Mouse (Mus musculus): ENCODE measurements at regions not wholly inside any gene's neighbourhood (a gene's known extent, or its start where the extent isn't known, plus 50 kb on each side); places are given as distances from the start of the nearest gene placed in this dataset.
"Not testable (repeated sequence)": the region's sequence is repeated elsewhere in the genome, so short reads cannot be mapped to it uniquely, and the experiment has no call there.

DNA sequence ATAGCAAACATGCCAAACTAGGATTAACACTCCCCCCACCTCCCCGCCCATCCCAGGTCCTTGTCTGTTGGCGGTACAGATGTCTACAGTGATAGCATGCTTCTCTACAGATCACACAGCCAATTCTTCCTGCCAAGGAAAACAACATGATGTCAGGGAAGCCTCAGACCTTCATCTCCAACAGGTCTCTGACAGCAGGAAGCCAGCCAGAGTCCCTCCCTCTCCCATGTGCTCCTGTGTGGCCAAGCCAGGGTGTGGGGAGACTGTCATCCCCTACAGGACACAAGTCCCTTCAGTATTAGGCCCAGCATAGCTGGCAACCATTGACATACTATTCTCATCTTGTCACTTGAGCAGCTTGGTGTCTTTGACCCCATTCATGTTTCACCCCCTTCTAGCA is 568.8 kb upstream of the Arid1b start:
- no peak for DNase-seq (ENCODE audit: low spot score)

DNA sequence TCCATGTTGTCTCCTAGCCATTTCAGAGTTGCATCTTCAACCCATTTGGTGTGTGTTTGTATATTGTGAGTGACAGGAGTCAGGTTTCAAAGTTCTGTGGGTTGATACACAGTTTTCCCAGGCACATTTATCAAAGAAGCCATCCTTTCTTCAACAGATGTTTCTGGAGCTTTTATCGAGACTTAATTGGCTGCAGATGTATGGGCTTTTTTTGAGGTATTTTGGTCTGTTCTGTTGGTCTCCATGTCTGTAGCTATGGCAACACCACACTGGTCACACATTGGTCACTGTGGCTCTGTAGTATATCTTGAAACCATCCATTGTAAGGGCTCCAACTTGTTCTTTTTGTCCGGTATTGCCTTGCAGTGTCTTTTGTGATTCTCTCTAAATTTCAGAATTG is 565.1 kb upstream of the Arid1b start:
- no peak for DNase-seq (ENCODE audit: low spot score)

GRCm38 (mm10) chr17:4445606-4446005 is 548.5 kb upstream of the Arid1b start:
- DNase-seq (ENCODE audit: low spot score), result no peak

- no peak for DNase-seq (ENCODE audit: low spot score)
Measured at GRCm38 (mm10) chr17:4457491-4457890, 536.6 kb upstream of the Arid1b start.

DNA sequence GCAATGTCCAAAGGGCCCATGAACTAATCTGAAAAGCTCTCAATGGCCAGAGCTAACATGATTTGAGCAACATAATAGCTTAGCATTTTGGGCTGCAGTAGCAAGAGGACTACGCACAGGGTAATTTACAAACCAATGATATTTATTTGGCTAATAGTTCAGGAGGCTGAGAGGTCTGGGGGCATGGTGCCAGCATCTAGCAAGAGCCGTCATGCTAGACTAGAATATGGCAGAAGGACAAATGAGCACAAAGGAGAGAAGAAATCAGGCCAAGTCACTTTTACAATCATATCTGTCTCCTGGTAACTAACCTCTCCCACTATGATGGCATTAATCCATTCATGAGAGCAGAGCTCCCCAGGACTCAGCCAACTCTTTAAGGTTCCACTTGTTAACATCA is 532.6 kb upstream of the Arid1b start:
- DNase-seq (ENCODE audit: low spot score), result no peak

DNA sequence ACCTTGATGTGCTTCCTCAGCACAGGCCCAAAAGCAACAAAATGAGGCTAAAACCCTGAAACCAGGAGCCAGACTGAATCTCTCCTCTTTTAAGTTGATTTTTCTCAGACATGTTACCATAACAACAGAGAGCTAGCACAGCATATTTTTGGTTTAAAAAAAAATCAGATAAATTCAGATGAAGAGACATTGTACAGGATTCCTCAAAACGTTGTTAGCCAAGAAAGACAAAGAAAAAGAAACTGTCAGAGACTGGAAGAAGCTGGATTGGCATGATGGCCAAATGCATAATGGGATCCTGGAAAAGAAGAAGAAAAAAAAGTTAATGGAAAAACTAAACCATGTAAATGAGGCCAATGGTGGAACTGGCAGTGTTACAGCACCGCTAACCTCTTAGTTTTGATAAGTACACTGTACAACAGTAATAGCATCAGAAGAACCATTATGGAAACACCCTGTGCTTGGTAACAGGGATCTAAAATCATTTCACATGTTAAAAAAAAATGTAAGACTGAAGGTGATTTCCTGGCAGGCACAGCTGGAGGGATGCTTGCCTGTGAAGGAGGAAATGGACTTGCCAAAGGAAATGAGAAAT is 529.7 kb upstream of the Arid1b start:
- DNase-seq (ENCODE audit: low spot score), result no peak

DNA sequence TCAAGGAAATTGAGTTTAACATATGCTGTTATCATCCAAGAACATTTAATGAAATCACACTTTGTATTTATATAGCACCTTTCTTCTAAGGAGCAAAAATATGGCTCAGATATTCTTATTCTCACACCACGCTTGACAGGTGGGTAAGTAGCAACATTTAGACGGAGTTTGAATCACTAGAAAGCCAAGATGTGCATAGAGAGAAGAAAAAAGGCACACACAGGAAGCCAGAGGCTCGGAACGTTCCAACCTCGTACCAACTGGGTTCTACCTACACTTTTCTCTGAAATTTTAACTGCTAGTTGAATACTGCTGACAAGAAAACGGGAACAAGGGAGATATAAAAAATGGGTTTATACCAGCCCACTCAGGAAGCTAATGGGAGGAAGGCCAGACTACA is 528.4 kb upstream of the Arid1b start:
- DNase-seq (ENCODE audit: low spot score), result no peak

DNA sequence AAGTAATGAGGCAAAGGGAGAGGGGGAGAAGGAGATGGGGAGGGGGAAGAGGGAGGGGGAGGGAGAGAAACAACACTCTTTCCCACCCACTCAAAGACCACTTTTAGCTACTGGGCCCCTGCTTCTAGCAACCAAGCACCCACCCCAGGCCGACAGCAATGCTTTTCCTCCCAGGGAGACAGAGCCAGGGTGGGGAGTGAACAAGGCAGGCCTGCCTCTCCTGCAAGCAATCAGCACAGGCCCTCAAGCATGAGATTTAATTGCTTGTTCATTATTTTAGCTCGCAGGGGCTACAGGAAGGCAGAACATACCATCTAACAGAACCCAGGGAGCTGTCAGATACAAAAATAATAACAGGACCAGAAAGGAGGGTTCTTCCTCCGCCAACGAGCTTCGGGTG is 521.7 kb upstream of the Arid1b start:
- no peak for DNase-seq (ENCODE audit: low spot score)

GRCm38 (mm10) chr17:4474350-4474749 is 519.8 kb upstream of the Arid1b start:
- no peak for DNase-seq (ENCODE audit: low spot score)

GRCm38 (mm10) chr17:4475665-4476064 is 518.5 kb upstream of the Arid1b start:
- no peak for DNase-seq (ENCODE audit: low spot score)

- no peak for DNase-seq (ENCODE audit: low spot score)
Measured at GRCm38 (mm10) chr17:4494392-4494791, 499.7 kb upstream of the Arid1b start.

GRCm38 (mm10) chr17:4500504-4500903 is 493.6 kb upstream of the Arid1b start:
- DNase-seq (ENCODE audit: low spot score), result peak; percentile 55

DNA sequence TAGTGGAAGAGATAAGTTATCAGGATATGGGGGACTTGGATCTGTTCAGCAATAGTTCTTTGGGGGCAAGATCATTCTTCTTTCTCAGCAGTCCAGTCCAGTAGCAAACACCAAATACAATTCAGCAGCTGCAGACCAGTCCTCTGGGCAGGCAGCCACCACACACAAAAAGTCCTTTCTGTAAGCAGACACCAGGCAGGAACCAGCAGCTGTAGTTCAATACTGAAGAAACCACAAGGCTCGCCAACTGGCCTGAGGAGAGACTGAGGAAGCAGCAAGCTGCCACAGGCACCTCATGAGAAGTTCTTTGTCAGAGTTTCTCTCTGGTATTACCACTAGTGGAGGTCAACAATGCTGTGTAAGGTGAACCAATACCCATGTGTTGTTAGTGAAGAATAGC is 493.1 kb upstream of the Arid1b start:
- no peak for DNase-seq (ENCODE audit: low spot score)

DNA sequence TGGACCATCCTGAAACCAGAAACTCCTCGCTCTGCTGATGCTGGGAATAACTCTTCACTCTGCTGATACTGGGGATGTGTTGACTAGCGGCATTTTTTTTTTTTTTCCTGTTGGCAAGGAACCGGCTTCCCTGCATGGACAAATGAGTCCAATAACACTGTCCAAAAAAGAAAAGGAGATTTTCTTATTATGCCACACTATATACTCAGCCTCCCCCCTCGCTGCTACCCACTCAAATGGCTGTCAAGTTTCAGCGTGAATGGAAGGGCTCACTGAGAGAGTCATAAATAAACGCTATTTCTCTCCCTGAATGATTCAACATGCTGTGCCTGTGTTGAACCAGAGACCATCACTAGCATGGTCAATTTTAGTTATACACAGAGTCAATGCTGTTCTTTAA is 489.2 kb upstream of the Arid1b start:
- DNase-seq (ENCODE audit: low spot score), result no peak

DNA sequence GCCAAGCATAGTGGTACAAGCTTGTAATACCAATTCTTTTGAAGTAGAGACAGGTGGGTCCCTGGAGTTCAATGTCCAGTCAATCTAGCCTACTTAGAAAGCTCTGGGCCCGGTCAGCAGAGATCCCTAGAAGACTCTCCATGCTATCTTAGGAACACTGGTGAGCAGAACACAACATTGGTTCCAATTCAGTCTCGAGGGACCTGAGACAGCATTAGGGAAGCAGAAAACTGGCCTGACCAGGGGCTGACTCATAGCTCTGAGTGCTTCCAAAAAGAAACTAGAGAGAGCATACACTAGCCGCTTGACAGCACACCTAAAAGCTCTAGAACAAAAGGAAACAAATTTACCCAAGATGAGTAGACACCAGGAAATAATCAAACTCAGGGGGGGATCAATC is 484.6 kb upstream of the Arid1b start:
- peak; percentile 34 for DNase-seq (ENCODE audit: low spot score)

- no peak for DNase-seq (ENCODE audit: low spot score)
Measured at GRCm38 (mm10) chr17:4516141-4516540, 478.0 kb upstream of the Arid1b start.

GRCm38 (mm10) chr17:4516846-4517245 is 477.3 kb upstream of the Arid1b start:
- DNase-seq (ENCODE audit: low spot score), result peak; percentile 65

- DNase-seq (ENCODE audit: low spot score), result no peak
Measured at GRCm38 (mm10) chr17:4521031-4521430, 473.1 kb upstream of the Arid1b start.

- no peak for DNase-seq (ENCODE audit: low spot score)
Measured at GRCm38 (mm10) chr17:4526466-4526865, 467.7 kb upstream of the Arid1b start.

- DNase-seq (ENCODE audit: low spot score), result no peak
Measured at GRCm38 (mm10) chr17:4532126-4532525, 462.0 kb upstream of the Arid1b start.

GRCm38 (mm10) chr17:4540435-4540834 is 453.7 kb upstream of the Arid1b start:
- DNase-seq (ENCODE audit: low spot score), result peak; percentile 30

GRCm38 (mm10) chr17:4541020-4541743 is 452.9 kb upstream of the Arid1b start:
- DNase-seq (ENCODE audit: low spot score), result peak; percentile 70

GRCm38 (mm10) chr17:4546579-4546978 is 447.6 kb upstream of the Arid1b start:
- DNase-seq (ENCODE audit: low spot score), result peak; percentile 52

- not testable (repeated sequence) for DNase-seq (ENCODE audit: low spot score)
Measured at GRCm38 (mm10) chr17:4553026-4553425, 441.1 kb upstream of the Arid1b start.

Measured in MN1 (cell line).